Mouse (Mus musculus) retina, adult 2 months (tissue): ENCODE data around the gene Klf5.

Source experiments
- DNase-seq: peaks from one replicate; pipeline ENCODE4 v3.0.0-alpha.2; 2012; ENCODE audit warnings: low read depth, low spot score

Klf5 gene

DNA sequence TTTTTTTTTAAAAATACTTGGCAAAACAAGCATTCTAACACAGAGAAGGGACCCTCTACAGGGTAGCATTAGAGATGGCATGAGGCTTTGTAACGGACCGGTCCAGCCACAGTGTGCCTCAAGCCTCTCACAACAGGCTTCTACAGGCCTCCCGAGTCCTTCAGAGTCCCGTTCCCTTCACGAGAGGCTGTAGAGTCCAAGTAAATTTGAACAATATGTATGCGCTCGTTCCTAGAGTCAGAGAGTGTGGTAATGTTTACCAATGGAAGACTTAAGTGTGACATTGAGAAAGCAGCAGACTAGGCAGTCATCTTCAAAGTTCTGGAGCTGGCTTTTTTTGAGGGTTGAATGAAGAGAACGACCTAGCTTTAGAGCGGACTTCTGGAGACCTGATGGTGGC, 11.1 kb downstream of the Klf5 start:
- DNase-seq = no peak

DNA sequence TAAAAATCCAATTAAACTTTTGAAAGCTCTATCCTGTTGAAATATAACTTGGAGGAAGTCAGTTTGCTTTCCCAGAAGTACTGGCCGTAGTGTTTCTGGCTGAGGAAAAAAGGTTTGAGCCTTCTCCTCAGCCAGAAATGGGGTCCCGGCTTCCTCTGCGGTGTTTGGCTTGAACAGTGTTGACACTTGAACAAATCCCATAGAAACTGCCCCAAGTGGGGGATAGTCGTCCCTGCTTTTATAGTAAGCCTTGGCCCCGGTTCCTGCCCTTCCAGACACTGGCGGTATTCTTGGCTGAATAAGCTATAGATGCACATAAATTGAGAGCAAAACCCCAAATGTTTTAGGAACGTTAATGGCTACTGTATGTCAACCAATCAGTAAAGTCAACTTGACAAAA, 11.9 kb downstream of the Klf5 start:
- no peak for DNase-seq

DNA sequence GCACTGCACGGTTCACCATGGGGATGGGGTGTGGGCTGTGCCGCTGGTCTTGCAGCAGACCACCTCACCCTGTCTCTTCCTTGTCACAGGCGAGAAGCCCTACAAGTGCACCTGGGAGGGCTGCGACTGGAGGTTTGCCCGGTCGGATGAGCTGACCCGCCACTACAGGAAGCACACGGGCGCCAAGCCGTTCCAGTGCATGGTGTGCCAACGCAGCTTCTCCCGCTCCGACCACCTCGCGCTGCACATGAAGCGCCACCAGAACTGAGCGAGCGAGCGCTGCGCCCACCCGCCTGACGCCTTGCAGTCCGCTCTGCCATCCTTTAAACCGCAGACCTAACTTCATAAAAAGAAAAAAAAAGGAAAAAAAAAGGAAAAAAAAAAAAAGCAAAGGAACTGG, 14.6 kb downstream of the Klf5 start:
- DNase-seq = no peak

DNA sequence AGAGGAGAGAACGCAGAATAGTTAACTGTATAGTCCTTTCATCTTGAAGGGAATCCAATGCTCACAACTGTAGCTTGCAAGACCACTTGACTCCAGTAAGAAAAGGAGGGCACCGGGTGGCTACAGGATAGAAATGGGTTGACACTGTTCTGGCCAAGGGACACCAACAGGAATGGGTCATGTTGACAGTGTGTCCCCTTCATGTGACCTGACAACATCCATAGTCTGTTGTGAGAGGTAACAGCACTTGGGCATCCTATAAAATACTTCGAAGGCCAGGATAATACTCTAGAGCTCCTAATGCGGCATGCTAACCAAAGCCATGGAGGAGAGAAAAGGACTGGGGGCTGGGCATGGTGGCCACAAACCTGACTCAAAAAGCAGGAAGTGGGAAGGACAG, 17.8 kb downstream of the Klf5 start:
- DNase-seq = no peak

DNA sequence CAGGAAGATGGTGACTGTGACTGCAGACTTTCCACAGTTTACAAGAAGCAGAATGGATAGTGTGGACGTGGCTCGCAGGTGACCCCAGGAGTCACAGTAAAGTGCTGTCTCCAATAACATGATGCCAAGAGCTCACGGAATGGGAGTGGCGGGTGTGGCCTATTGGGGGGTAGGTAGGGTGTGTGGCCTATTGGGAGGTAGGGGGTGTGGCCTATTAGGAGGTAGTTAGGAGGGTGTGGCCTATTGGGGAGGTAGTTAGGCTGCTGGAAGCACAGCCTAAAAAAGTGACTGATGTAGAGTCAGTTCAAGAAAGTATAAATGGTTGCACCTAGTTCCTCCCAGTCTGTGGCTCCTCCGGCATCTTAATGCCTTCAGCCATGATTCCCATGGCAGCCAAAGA, 22.2 kb downstream of the Klf5 start:
- no peak for DNase-seq

DNA sequence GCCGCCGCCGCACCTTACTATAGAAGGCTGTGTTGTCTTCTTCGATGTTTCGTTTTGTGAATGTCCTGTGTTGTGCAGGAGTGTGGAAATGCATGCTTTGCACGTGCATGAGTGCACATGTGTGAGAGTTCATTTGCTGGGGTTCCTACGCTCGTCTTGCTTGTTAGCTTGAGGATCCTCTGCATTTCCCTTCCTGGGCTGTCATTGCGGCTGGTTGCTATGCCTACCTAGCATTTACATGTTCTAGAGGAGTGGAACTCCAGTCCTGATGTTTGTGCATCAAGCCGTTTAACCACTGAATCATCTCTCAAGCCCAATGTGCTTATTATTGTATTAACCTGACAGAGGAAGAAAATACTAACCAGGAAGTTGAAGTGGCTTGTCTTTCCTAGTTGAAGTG, 24.9 kb downstream of the Klf5 start:
- DNase-seq = no peak

DNA sequence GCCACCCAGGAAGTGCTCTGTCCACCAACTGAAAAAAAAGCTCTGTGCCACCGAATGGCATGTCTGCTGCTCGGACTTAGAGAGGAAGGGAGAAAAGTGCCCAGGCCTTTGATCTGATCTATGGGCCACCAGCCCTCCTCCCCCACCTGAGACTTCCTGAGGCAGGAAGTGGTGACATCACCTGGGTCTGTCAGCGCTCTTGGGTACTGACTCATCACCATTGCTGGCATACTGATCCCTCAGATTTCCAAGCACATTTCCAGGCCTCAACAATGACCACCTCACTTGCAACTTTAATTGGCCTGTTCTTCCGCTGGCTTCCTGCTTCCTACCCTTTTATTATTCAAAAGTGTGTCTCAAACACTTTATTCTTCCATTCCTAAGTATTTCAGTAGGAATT, 26.0 kb downstream of the Klf5 start:
- no peak for DNase-seq

DNA sequence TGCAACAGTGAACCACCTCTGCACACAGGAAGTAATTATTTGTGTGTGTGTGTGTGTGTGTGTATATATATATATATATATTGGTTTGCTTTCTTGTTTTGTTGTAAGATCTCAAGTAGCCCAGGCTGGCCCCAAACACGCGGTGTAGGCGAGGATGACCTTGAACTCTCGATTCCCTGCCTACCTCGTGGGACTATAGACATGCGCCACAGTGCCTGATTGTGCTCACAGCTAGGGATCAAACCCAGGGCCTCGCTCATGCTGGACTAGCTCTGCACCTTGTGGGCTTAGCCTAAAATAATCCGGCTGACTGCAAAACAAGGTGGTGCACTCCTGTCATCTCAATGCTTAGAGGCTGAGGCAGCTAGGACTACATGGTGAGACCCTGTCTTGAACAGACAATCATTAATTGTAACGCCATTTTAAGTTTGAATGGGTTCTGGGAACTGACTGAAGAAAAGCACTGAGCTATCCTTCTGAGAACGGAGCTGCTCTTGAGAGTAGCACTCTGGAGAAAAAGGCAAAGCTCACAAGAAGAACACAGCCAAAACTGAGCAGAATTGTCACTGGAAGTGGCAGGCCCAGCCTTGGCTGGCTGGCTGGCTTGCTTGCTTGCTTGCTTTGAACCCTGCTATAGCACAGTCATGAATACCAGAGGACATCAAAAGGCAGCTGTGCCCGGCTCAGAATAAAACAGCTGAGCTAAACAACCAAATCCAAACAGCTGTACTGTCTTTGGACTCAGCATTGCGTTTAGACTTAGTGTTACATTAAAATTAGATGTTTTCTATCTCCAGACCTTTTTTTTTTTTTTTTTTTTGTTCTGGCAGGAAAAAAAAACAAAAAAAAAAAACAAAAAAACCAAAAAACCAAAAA, 27.3 kb downstream of the Klf5 start:
- no peak for DNase-seq

DNA sequence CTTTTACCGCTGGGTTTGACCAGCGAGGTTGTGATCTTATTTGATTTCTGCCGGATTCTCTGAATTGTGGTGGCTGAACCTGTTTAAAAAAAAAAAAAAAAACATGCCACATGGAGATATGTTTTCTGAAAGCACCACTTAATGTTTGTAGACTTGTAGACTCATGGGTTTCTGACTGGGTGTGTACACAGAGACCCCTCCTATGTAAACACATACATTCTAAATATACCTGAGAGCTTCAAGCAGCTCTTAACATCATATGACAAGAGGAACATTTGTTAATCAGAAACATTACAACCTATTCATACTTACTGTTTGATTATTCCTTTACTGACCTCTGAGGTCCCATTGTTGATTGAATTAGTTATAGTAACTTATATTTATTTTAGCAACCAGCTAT, 38.1 kb downstream of the Klf5 start:
- no peak for DNase-seq

DNA sequence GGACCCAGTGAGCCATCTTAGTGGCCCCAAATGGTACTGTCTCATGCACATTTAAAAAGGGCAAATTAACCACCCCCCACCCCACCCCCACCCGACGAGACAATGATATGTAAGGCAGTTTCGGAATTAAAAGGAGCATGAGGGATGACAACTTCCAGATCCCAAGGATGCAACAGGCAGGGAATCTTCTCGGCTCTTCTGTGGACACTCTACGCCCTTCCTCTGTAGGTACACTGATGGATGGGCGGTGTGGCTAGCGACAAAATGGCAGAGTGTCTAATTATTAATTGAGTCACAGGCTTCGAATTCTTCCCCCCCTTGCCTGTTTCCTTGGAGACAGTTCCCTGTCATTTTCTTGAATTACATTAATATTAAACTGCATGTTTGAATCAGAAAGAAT, 40.5 kb downstream of the Klf5 start:
- DNase-seq = no peak

DNA sequence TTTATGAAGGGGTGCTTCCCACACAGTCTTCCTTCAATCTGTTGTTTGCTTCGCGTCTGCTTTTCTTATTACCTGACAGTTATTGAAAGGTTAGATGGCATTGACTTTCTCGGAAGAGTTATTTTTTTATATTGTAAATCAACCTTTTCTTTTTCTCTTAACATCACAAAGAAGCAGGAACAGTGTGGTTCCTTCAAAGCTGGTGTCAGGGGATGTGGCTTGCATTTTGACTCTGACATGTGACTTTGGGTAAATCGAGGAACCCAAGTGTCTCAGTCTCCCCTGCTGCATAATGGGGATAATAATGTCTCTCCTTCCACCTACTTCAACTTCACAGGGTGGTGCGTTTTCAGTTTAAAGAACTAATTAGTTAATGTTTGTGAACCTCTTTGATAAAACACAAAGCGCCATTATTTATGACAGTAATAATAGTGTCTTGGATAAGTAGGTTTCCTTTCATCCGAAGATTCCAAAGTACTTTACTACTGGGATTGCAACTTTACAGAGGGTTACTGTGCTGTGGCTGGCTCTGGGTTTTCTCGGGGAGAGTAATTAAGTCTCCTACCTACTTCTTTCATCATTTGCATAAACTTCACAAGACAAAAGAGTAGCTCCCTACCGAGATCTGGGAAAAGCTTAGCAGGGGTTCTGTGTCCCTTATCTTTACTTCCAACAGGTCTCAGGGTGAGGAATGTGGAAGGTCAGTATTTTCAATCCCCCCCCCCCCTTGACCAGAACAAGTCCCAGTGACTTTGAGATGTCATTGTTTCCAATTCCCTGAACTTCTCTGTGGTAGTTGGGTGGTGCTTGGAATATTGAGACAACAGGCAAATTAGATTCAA, 41.4 kb downstream of the Klf5 start:
- no peak for DNase-seq

DNA sequence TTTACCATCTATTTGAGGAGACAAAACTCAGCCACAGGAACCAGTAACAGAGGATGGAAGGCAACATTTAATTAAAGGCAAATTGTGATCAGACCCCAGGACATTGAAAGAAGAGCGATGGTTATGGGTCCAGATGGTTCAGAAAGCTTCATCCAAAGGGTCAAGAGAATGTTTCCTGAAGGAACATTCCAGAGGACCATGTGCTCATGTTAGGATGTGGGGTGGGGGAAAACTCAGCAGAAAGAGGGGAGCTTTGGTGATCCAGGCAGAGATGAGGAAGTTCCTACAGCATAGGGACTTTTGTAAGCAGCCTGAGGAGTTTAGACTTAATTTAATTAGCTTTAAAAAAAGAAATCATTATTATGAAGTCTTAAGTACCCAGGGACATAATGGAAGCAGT, 42.2 kb downstream of the Klf5 start:
- DNase-seq = no peak

DNA sequence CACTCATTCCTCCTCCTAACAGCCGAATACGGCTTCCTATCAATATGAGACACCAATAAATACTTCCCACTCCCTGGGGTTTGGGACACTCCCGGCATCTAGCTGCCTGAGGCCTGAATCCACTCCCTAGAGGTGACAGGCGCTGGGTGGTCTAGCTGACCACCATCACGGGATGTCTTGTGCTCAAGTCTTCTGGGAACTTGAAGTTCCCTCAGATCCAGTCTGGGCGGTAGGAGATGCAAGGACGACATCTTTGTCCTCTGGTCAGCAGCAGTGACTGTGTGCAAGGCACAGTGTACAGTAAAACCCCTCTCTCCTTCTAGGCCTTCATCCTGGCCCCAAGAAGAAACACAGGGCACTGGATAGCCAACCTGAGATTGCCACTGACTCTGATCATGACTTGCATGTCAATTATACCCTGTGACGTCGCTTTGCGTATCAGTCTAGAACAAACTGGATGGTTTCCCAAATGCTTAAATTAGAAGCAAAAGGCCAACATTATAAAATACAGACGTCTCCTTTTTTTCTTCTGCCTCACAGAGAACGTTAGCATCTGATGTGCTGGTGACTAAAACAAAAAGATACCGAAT, 49.8 kb downstream of the Klf5 start:
- no peak for DNase-seq

DNA sequence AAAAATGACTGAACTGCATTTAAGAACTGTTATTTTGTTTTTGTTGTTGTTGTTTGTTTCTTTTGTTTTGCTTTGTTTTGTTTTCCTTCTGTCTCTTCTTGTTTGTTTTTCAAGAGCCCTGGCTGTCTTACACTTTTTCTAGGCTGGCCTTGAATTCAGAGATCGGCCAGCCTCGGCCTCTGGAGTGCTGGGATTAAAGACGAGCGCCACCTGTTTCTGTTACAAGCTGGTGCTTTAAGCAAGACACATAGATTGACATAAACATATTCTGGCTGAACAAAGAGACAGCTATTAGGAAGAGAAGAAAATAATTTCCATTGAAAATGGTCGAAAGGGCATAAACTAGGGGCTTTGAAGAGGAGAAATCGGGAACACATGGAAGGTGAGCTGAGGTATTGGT, 51.1 kb downstream of the Klf5 start:
- DNase-seq = no peak

DNA sequence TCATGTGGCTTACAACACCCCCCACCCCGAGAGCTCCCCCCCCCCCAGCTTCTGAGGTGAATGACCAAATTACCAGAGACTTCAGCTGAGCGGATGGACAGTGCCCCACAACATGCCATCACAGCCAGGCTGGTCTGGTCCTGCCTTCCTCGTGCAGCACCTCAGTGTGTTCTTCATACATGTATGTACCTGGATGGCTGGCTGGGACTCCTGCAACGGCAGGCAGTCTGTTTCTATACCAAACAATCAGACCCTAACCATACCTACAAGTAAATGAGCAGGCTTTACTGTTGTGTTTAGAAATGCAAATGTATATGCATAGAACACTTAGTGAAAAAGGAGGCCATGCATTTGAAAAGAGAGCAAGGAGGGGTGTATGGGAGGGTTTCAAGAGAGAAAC, 54.5 kb downstream of the Klf5 start:
- DNase-seq = no peak

DNA sequence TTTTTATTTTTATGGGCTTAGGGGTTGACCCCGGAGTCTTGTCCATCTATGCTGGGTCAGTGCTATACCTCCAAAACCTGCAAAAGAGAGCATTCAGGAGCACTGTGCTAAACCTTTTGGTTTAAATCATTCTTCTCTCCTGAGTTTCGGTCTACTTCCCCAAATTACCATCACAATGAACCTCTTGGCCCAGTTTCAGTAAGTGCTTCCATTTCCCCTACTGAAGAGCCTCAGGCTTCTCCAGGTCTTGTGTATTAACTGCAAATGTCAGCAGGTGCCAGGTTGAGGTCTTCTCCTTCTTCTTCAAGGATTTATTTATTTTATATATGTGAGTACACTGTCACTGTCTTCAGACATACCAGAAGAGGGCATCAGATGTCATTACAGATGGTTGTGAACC, 55.6 kb downstream of the Klf5 start:
- no peak for DNase-seq

DNA sequence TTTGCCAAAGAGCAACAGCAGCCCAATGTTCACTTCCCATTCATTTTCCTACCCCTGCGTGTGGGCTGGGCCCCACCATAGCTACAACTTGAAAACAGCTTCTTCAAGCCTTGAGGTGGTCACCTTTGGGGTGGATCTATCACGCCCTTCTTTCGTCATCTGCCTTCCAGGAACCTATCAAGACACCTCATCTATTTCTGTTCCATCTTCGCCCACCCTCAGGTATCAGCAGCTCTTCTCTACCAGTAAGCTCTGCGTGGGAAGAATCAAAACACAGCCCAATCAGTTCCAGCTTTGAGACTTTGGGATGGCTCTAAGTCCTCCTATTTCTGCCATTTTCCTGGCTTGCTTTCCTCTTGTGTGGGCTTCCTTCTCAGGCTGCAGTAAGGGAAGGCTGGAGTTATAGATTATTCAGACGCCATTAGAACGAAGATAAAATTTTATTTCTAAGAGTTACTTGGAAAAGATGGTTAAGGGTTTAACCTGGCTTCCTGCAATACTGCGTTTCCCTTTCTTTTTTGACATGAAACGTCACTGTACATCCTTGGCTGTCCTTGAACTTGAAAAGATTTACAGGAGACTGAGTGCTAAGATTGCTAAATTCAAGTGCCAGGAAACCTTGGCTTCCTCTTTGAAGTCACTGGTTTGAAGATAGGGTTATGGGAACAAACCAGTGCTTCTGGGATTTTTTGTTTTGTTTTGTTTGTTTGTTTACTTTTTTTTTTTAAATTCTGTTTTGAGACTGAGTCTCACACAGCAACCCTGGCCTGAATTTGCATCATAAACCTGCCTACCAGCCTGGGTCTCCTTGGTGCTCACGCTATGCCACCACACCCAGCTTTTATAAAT, 56.5 kb downstream of the Klf5 start:
- no peak for DNase-seq

DNA sequence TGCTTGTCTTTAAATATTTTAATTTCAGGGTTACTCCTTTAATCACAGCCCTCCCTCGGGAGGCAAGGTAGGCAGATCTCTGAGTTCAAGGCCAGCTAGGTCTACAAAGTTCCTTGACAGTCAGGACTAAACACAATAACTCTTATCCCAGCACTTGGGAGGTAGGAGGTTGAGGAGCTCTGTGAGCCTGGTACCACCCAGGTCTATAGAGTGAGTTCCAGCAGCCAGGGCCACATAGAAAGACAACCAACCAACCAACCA, 57.0 kb downstream of the Klf5 start:
- no peak for DNase-seq

DNA sequence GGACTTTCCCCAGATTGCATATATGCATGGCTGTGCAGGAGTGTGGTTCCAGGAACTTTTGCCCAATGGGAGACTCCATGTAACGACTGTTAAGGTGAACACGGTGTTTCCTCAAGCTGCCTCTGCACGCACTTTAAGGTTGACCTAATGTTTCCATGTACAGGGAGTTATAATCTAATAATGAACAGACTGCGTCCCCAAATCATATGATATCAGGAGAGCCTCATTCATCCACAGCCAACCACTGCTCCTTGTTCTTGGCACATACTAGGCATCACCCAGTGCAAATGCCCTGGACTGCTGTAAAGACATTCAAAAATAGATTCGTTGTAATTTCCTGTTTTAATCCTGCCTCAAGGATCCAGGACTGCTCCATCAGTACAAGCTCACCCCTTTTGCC, 64.5 kb downstream of the Klf5 start:
- no peak for DNase-seq

DNA sequence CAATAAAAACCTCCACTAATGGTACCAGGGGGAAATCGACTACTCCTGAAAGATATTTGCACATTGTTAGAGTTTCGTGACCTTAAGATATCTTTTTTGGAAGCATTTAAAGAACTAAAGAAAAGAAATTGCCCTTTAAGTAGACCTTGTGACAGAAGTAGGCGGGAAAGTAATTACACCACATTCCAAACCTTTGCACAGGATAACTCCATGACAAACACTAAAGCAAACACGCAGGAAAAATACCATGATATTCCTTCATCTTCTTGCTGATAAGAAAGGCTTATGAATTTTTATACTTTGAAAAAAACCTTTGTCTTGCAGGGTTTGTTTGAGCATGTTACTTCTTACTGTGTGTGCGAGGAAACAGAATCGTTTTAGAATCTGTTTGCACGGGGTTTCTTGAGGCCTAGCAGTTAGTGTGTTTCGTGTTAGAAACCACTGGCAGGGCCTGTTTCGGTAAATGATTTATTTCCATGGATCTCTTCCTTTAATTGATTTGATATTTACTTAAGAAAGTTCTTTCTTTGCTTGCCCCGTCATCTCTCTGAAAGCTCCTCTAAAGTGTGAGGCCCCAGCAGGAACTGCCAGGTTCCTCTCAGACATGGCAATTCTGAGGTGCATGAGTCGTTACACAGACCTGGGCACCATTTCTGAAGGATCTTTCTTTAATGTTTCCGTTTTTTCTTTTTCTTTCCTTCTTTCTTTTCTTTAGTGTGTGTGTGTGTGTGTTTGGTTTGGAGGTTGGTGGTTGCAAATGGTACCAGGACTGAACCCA, 65.7 kb downstream of the Klf5 start:
- DNase-seq = no peak
